Mouse (Mus musculus) urinary bladder, postnatal 14 days (tissue): ENCODE measurements around the gene Brd7.

Source experiments
- DNase-seq: peaks from one replicate; pipeline ENCODE4 v3.0.0; 2021; ENCODE audit warnings: low spot score

Gene Brd7

GRCm38 (mm10) chr8:88309881-88310280 lies 52.1 kb downstream of the Brd7 start:
- no peak for DNase-seq

GRCm38 (mm10) chr8:88309274-88309873 lies 52.6 kb downstream of the Brd7 start:
- no peak for DNase-seq

GRCm38 (mm10) chr8:88307736-88308135 lies 54.3 kb downstream of the Brd7 start:
- no peak for DNase-seq

GRCm38 (mm10) chr8:88306511-88306910 lies 55.5 kb downstream of the Brd7 start:
- no peak for DNase-seq

- DNase-seq, result no peak
These were observed 56.2 kb downstream of the Brd7 start for GRCm38 (mm10) chr8:88305814-88306213.

GRCm38 (mm10) chr8:88301589-88302437 lies 60.2 kb downstream of the Brd7 start:
- no peak for DNase-seq

- no peak for DNase-seq
These were observed 61.9 kb downstream of the Brd7 start for GRCm38 (mm10) chr8:88299907-88300603.

- no peak for DNase-seq
These were observed 63.3 kb downstream of the Brd7 start for GRCm38 (mm10) chr8:88298733-88299103.

GRCm38 (mm10) chr8:88297976-88298732 lies 63.8 kb downstream of the Brd7 start:
- DNase-seq, result peak; percentile 40

GRCm38 (mm10) chr8:88294977-88295376 lies 67.0 kb downstream of the Brd7 start:
- DNase-seq, result no peak

- DNase-seq, result no peak
These were observed 68.2 kb downstream of the Brd7 start for GRCm38 (mm10) chr8:88293590-88294356.

GRCm38 (mm10) chr8:88292926-88293325 lies 69.1 kb downstream of the Brd7 start:
- DNase-seq, result no peak

- DNase-seq, result no peak
These were observed 70.7 kb downstream of the Brd7 start for GRCm38 (mm10) chr8:88291305-88291690.

GRCm38 (mm10) chr8:88290326-88291304 lies 71.4 kb downstream of the Brd7 start:
- no peak for DNase-seq

- no peak for DNase-seq
These were observed 72.1 kb downstream of the Brd7 start for GRCm38 (mm10) chr8:88289901-88290300.

GRCm38 (mm10) chr8:88288622-88289242 lies 73.3 kb downstream of the Brd7 start:
- peak; percentile 35 for DNase-seq

- no peak for DNase-seq
These were observed 75.5 kb downstream of the Brd7 start for GRCm38 (mm10) chr8:88286421-88286960.

- no peak for DNase-seq
These were observed 76.3 kb downstream of the Brd7 start for GRCm38 (mm10) chr8:88285469-88286356.
